Mouse (Mus musculus) MEL-GATA-1-ER (cell line): Measurements from ENCODE around the gene C1ql1.
"Not testable (repeated sequence)": the region's sequence is repeated elsewhere in the genome, so short reads cannot be mapped to it uniquely, and the experiment has no call there.

Source experiments
- DNase-seq: peaks from one replicate; pipeline ENCODE4 v3.0.0-alpha.2; 2012; ENCODE audit warnings: low read depth; ENCODE audit errors: extremely low read depth

C1ql1 gene

DNA sequence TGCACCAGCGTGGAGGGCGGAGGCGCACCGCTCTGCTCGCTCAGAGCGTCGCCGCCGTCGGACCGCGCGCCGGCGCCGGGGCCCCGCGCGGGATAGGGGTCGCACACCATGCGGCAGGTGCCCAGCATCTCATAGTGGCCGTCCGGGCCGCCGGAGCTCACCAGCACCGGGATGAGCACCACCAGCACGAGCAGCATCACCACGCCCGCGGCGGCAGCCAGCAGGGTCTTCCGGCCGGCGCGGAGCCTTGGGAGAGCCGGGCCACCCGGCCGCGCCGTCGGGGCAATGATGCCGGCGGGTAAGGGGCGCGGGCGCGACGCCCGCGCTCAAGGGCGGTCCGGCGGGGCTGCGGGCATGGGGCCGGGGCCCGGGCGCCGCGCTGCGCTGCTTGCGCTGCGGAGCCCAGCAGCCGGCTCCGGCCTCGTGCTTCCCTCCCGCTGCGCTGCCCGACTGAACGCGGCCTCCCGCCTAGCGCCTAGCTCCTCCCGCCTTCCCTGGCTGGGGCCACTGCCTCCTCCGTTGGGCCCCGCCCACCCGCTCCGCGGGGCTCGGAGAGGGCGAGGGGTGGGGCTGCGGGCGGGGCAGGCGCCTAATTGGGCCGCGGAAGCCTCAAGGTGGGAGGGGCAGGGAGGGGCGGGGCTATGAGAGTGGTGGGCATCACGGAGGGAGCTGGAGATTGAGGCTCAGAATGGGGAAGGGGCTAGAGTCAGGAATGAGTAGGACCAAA lies at the start of gene C1ql1:
Gene C1ql1, minus strand, starts transcription at position 424 of the 727 bp plus-strand sequence.
- DNase-seq, result no peak

DNA sequence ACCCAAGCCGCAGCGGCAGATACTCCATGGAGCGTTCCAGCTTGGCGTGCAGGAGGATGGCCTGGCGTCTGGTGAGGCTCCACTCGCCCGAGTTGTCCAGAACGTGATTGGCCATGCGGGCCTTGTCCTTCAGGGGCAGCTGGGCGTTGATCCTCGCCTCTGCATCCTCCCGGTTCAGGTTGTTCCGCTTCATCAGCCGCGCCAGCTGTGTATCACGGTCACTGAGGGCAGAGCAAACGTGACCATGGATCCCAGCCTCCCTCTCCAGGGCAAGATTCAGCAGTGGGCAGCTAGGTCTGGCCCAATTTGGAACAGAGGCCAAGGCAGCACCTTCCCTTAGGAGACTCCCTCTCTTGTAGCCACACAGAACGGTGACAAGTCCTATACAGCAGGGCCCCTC lies 48.5 kb upstream of the C1ql1 start:
- DNase-seq, result no peak

DNA sequence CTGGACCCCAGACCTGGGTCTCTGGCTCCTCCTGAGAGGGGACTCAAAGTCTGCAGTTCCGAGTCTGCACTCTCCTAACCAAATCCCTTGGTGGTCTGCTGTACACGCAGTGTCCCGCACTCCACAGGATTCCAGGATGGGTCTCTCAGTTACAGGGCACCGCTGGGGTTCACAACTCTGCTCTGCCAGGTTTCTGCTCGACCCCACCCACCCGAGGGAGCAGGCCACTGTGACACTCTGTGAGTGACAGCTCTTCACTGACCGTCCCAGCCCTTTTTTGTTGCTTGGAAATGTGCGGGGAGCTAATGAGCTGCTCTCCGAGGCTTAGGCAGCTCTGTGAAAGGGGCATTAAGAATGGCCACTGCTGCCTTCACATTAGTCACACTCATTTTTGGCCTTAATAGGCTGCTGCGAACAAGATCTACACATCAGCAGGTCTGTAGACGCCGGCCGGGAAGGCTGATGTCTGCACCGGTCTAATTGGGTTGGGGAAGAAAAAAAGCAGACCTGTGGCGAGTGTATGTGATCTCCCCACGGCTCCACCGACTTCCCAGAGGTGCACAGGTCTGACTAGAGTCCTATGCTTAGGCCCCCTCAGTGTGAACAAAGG lies 47.0 kb upstream of the C1ql1 start:
- no peak for DNase-seq

DNA sequence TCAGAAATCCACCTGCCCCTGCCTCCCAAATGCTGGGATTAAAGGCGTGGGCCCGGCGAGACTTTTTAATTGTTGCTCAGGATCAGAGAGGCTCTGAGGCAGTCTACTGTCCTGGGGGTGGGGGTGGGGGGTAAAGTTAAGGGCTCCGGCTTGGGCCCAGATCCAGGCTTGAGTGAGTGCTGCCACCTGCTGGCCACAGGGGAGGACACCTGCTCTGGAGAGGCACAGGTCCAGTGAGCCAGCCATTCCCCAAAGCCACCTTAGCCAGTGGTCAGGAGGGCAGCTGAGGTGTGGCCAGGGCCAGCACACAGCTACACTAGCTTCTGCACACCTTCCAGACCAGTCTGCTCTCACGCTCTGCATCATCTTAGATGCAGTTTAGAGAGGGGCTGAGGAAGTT lies 46.5 kb upstream of the C1ql1 start:
- no peak for DNase-seq

DNA sequence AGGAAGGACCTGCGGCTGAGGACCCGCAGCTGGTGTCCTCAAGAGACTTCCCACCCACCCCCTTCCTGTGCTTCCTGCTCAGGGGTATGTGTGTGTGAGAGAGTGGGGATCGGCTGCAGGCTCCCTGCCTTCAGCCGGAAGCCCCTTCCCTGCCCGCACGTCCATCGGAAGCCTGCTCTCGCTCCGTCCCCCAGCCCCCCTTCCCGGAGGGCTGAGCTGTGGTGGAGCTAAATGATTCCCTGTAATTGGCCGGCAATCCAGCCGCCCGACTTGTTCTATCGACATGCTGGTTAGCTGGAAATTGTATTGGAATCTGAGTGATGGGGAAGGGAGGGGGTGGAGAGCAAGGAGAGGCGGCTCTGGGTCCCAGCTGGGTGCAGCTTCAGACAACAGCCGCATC lies 45.2 kb upstream of the C1ql1 start:
- no peak for DNase-seq

DNA sequence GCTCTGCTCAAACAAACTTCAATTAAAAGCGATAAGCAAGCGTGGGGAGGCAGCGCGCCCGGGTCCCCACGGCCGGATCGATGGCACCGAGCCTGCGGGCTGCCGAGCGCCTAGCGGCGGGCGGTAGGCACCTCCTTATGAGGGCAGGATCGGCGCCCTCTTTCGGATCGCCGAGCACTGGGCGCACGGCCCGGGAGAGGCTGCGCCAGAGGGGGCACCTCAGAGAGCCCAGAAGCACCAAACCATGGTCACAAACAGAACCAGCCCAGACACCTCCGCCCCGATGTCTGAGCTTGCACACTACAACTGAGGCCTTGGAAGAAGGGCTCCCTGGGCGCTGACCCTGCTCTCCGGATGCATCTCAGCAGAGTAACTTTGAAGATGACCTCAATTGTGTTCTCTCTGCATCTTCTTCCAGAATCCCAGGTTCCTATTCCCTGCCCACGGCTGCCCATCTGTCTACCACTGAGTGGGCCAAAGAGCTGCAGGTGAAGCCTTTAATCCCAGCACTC lies 43.7 kb upstream of the C1ql1 start:
- no peak for DNase-seq

DNA sequence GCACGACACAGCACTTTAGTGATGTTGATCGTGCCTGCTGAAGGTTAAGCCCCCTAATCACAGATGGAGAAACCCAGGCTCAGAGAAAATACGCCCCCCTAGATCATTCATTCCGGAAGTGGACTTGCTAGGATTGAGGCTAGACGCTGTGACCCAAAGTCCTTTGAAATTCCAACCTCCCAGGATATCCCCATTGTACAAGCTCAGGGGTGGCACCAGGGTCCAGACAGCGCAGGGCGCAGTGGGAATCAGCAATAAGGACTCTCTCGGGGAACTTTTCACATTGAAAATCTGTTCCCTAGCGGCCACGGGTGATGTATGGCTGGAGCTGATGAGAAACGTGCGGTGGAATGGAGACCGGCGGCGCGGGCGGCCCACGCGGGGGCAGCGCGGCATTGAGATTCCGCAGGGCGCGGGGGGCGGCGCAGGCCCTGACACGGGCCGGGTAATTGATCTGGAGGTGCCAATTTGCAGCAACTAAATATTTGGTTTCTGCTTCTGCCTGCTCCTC lies 43.2 kb upstream of the C1ql1 start:
- no peak for DNase-seq

DNA sequence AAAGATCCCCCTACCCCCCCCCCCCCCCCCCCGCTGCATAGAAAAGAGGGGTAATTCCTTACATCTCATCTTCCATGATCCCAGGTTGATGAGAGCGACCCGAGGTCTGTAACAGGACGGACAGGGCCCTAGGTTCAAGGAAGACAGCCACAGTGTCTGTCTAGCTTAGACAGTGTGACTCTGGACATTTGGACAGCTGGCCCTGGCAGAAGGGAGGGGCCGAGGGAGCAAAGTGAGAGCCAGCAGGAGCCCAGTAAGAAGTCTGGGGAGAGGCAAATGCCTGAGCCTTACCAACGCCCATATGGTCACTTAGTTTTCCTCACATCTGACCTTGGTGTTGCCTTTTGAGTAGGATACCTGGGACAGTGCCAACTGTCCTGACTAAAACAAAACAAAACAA lies 38.7 kb upstream of the C1ql1 start:
- no peak for DNase-seq

DNA sequence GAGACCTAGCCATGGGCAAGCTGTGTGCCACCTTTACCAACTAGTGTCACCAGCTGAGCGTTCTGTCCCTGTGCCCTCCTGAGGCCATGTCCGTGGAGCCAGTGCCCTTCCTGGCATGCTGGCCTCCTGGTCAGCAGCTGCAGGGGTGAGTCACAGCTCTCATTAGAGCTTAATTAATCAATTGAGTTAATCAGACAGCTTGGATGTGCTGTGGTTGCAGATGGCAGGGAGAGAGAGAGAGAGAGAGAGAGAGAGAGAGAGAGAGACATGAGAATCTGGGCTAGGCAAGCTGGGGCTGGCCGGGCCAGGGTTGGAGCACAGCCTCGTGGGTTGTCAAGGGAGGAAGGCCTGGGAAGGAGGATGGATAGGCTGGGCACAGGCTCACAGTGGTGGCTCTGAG lies 38.1 kb upstream of the C1ql1 start:
- DNase-seq, result no peak

DNA sequence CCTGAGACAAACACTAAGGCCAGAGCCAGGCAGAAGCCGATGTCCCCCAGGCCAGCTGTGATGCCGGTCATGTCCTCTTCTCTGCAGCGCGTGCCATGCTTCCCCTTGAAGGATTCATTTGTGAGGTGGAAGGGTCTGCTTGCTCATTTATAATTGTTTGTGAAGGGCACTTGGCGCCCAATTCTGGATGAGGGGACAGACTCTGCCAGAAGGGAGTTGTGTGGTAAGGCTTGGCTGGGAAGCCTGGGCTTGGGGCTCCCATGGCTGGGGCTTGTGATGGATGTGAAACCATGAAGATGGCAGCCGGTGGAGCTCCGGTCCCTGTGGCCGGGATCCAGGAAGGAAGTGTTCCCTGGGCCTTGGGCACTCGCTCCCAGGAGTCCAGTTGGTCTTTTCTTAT lies 37.6 kb upstream of the C1ql1 start:
- DNase-seq, result no peak

DNA sequence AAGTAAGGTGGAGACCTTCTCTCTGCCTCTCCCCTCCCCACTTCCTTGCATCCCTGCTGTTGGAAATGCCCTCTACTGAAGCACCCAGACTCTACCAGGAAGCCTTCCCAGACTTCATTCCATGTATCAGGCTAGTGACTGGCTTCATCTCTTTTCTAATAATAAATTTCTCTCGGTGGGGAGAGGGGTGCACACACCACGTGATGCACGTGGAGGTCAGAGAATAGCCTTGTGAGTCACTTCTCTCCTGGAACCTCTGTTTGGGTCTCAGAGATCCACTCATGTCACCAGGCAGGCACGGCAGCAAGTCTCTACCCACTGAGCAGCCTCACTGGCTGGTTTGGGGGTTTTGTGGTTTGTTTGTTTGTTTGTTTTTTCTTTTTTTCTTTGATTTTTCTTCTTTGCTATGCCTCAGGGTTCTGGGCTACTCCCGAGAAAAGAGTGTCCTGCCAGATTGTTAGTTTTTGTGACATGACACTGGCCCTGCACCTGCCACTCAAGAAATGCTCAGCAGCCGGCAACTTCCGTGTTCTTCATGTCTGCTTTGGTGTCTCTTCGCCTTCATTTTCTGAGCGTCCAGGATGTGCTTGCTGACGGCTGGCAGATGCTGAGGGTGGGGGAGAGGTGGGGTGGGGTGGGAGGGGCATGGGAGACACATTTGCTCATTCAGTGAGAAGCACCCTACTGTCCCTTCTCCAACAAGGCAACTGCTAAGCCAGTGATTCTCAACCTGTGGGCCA lies 34.8 kb upstream of the C1ql1 start:
- DNase-seq, result no peak

DNA sequence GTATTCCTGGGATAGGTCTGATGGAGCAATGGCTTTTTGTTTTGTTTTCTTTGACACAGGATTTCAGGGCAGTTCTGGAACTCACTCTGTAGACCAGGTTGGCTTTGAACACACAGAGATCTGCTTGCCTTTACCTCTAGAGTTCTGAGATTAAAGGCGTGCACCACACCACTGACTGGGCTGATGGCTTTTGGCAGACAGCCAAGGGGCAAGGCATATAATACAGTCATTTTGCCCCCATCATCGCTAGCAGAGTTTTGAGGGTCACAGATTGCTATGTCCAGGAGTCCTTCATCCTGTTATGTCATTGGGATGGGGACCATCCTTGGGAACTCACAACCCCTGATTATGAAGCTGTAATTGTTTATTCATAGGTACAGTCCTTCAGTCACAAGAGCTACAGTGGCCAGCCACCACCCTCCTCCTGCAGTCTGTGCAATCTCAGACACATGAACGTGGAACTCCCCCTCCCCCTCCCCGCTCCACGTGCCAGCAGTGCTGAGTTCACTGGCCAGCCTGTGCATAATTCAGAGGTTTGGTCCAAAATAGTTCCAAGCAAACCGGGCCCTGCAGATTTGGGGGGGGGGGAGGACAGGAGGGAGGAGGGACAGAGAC lies 31.7 kb upstream of the C1ql1 start:
- no peak for DNase-seq

DNA sequence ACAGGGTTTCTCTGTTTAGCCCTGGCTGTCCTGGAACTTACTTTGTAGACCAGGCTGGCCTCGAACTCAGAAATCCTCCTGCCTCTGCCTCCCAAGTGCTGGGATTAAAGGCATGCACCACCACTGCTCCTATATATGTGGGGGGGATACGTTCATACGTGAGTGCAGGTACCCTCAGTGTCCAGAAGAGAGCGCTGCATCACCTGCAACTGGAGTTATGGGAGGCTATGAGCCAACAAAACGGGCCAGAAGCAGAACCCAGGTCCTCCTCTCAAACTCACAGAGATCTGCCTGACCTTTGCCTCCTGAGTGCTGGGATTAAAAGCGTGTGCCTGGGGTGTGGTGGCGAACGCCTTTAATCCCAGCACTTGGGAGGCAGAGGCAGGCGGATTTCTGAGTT lies 29.5 kb upstream of the C1ql1 start:
- not testable (repeated sequence) for DNase-seq

DNA sequence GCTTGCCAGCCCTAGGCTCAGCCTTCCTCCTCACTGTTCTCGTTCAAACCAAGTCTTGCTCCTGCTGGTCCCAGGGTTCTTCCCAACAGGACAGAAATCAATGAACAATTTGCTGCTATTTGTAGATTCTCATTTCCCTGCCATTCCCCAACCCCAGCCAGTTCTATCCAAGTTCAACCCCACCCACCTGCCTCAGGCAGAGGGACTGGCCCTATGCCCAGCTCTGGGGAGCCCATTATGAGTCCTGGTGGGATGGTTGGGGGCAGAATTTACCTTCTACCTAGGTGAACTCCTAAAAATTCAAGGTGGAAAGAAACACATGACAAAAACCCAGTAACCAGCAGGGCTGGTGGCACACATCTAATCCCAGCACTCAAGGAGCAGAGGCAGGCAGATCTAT lies 25.8 kb upstream of the C1ql1 start:
- DNase-seq, result no peak

DNA sequence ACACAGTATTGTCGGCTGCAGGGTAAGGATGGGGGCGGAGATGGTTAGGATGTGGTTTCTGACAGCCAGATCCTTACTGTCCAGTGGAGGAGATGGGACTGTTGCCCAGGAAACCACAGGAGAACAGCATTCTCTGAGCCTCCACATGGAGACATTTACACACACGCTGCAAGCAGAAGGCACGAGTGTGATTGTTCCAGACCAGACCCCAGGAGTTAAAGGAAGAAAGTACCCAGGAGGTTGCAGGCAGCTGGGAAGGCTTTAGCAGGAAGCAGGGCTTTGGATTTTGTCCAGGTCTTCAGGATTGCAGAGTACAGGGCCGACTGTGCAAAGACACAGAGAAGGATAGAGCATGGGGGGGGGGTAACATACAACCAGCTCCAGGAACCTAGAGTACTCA lies 25.1 kb upstream of the C1ql1 start:
- DNase-seq, result no peak

DNA sequence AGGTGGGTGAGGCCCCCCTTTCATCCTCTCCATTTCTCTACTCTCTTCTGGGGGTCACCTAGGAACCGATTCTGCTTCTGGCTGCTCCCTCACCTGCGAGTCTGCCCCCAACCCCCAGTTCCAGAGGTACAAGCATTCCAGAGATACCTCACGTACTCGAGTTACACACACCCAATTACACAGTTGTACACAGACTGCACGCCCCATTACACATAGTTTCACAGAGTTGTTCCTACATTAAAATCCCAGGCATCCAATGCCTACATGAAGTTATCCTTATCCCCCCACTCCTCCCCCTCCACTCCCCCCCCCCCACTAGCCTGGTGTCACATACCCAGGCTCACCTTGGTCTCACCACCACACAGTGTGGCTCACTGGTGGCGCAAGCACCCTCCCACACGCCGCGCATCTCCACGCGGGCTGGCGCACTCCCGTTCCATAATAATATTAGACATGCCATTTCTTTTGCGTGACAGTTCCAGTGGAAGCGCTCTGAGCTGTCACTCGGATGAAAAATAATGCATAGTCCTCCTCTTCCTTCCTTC lies 18.1 kb upstream of the C1ql1 start:
- DNase-seq, result no peak

DNA sequence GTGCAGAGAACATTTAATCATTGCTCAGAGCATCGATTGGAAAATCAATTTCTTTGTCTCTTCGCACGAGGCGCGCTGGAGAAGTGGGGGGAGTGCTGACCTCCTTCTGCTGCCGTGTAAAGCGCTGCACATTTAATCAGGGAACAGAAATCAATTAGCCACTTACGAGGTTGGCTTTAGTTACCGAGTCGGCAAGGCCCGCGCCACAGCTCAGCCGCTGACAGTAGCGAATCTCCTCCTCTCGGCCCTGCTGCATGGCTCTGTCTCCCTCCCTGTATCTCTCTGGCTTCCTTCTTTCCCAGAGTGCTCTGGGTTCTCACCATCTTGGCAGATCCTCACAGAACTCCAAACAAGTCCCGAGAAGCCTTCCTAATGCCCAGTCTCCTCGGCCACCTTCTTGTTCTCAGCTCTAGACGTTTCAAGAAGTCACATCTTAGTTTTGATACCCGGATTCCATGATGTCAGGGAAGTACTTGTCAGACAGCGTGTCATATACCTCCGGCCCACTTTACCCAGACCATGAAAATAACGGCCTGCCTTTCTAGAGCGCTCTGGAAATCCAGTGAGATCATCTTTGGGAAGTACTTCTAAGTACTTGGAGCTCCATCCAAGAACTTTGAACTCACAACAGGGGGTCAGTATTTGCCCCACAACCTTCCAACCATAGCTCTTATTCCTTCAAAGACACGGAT lies 17.5 kb upstream of the C1ql1 start:
- no peak for DNase-seq

DNA sequence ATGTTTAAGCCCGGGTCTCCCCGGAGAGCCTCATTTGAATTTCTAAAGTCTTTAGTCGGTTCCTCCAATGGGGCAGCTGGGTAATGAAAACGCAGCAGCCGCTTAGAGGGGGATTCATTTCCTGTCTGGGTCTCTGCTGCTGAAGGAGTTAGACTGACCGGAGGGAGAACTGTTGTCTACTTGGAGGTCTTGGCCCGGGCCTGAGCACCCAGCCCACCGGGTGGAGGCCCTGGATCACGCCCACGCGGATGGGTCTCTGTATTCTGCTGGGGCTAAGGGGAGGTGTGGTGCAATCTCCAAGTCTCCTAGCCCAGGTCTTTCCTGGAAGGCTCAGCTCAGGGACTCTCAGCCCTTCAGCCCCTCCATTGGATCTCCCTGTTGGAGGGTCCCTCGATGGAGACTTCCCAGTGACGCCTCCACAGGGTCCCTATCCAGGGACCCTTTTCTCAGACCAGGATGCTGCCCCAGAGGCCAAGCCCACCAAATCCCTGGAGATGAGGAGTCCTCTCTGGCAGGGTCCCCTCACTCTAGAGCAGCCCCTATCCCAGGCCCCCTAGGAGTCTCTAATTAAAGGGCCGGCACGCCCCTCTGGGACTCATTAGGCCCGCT lies 16.9 kb upstream of the C1ql1 start:
- no peak for DNase-seq

DNA sequence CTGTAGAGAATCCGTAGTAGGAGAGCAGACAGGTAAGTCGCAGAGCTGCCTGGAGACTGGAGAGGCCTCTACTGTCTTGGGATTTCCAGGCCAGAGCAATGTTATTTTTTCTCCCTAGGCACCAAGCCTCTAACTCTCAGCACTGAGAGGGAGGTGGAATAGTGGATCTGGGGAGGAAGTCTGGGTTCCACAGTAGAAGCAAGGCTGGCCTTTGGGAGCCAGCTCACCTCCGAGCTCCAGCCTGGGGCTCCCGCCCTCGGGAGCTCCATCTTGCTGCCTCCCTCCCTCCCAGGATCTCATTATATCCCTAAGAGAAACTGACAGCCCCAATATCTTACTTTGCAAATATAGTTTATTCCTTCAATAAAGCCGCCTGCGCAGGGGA lies 16.4 kb upstream of the C1ql1 start:
- no peak for DNase-seq

DNA sequence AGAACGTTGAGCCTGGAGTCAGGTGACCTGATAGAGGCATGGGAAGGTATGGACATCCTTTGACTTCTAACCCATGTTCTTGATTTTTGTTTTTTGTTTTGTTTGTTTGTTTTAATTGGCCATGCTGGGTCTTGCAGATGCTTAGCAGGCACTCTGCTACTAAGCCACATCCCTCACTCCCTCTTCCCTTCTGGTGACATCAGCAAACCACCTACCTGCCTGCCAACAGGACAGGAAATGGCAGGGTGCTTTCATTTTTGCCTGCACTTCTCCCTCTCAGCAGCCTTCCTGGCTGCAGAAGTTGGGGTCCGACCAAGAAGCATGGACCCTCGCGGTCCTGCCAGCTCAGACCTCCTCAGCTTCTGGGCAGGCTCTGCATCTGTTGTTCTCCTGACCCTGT lies 14.6 kb upstream of the C1ql1 start:
- no peak for DNase-seq

DNA sequence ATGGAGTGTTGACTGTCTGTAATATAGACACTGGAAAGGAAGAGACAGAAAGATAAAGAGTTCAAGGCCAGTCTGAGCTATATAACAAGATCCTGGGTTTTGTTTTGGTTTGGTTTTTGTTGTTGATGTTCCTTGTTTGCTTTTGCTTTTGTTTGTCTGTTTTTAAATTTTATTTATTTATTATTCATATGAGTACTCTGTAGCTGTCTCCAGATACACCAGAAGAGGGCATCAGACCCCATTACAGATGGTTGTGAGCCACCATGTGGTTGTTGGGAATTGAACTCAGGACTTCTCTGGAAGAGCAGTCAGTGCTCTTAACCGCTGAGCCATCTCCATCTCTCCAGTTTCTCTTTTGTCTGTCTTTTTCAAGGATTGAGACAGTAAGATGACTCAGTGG lies 12.4 kb upstream of the C1ql1 start:
- no peak for DNase-seq
